Mouse (Mus musculus) C2C12 (cell line): Measurements from ENCODE around the gene Brsk1.

ENCODE experiments used
- CTCF ChIP-seq: IDR thresholded peaks from one replicate; pipeline ENCODE4 v1.5.1; 2011; ENCODE audit not compliant: control insufficient read depth, insufficient read depth, insufficient read length
- MYOD1 ChIP-seq: IDR thresholded peaks from one replicate; pipeline ENCODE4 v1.6.1; 2011; ENCODE audit warnings: low read depth; ENCODE audit not compliant: control insufficient read depth, insufficient read length
- MYOG ChIP-seq: IDR thresholded peaks from one replicate; pipeline ENCODE4 v1.6.1; 2011; ENCODE audit not compliant: control insufficient read depth, insufficient read length; ENCODE audit errors: extremely low read depth
- USF1 ChIP-seq: IDR thresholded peaks from one replicate; pipeline ENCODE4 v1.6.1; 2011; ENCODE audit warnings: low read depth, mild to moderate bottlenecking, control low read depth, moderate library complexity

GRCm38 (mm10) chr7:4663179-4663578 is 27.2 kb upstream of the Brsk1 start:
- TF ChIP-seq CTCF (no peak), USF1 (no peak), MYOD1 (no peak), MYOG (no peak)
